Mouse (Mus musculus) bone marrow, adult 2 months (tissue): ENCODE results near the gene Sh3pxd2b. TPM values are rescaled to one million over a fixed set of nuclear protein-coding genes. Genes with fewer than 3 reads are reported as not detected.

Source experiments
- H3K27ac ChIP-seq: fragments of 200-500 bp; 2 replicates; pipeline ENCODE4 v1.5.1; 2012; ENCODE audit warnings: low read depth, mild to moderate bottlenecking, control low read depth, inconsistent platforms, low read length; ENCODE audit not compliant: control insufficient read depth, poor library complexity, insufficient read depth
- H3K4me1 ChIP-seq: fragments of 200-500 bp; 2 replicates; pipeline ENCODE4 v1.6.1; 2011; ENCODE audit warnings: low read length; ENCODE audit not compliant: control insufficient read depth, insufficient read depth
- H3K4me3 ChIP-seq: fragments of 200-500 bp; replicated peaks from 2 replicates; pipeline ENCODE3; 2011; ENCODE audit warnings: mild to moderate bottlenecking, low read depth, low read length, control low read depth; ENCODE audit not compliant: control insufficient read depth
- CTCF ChIP-seq: fragments of 200-500 bp; IDR thresholded peaks from 2 replicates; pipeline ENCODE4 v1.5.1; 2011; ENCODE audit warnings: low read length, control low read depth; ENCODE audit not compliant: control insufficient read depth, insufficient read depth
- POLR2A ChIP-seq: fragments of 200-500 bp; IDR thresholded peaks from 2 replicates; pipeline ENCODE4 v1.6.1; 2011; ENCODE audit warnings: low read depth, mild to moderate bottlenecking, control low read depth, low read length, borderline replicate concordance; ENCODE audit not compliant: control insufficient read depth
- WGBS: fragments of 180-500 bp; shearing (Covaris S2); methylation state at CpG from one replicate; pipeline ENCODE4 v1.1.7; 2018; 5-methylcytosine and 5-hydroxymethylcytosine counted together
- polyA plus RNA-seq: library from polyadenylated mRNA; stranded (reverse); fragments of >200 nt; gene quantifications from 2 replicates; pipeline ENCODE4 v1.2.4, GENCODE M21; 2011; ENCODE audit warnings: low replicate concordance; ENCODE audit not compliant: missing spikeins, insufficient read depth, insufficient read length

Gene Sh3pxd2b
- polyA plus RNA-seq, 1 experiment = 1.7 TPM

GRCm38 (mm10) chr11:32420001-32420400, 72.4 kb downstream of the Sh3pxd2b start:
- no peak overlapping the region for H3K27ac ChIP-seq
- no peak overlapping the region for H3K4me3 ChIP-seq
- H3K4me1 ChIP-seq = no peaks in the 10 kb centered on the region
- TF ChIP-seq POLR2A (no peak), CTCF (no peak)
- 79% methylated on average over 5 of the region's 5 CpGs for WGBS

GRCm38 (mm10) chr11:32423311-32423710, 75.7 kb downstream of the Sh3pxd2b start:
- Histone ChIP-seq H3K27ac (no peak overlapping the region), H3K4me1 (no peaks in the 10 kb centered on the region), H3K4me3 (no peak overlapping the region)
- 78% methylated on average over 12 of the region's 12 CpGs for WGBS
- no peak for TF ChIP-seq CTCF
- no peak for TF ChIP-seq POLR2A

- WGBS = 68% methylated on average over 4 of the region's 4 CpGs
- Histone ChIP-seq H3K4me3 (no peak overlapping the region), H3K27ac (no peak overlapping the region), H3K4me1 (no peaks in the 10 kb centered on the region)
- TF ChIP-seq CTCF (no peak), POLR2A (no peak)
Observed at GRCm38 (mm10) chr11:32424600-32424999, 77.0 kb downstream of the Sh3pxd2b start.

- 42% methylated on average over 10 of the region's 10 CpGs for WGBS
- Histone ChIP-seq H3K4me3 (no peak overlapping the region), H3K4me1 (no peaks in the 10 kb centered on the region), H3K27ac (no peak overlapping the region)
- TF ChIP-seq CTCF (no peak), POLR2A (no peak)
Observed at GRCm38 (mm10) chr11:32425043-32425658, 77.5 kb downstream of the Sh3pxd2b start.

GRCm38 (mm10) chr11:32427537-32427936, 79.9 kb downstream of the Sh3pxd2b start:
- no peaks in the 10 kb centered on the region for H3K4me1 ChIP-seq
- H3K4me3 ChIP-seq = no peak overlapping the region

GRCm38 (mm10) chr11:32435410-32436060, 87.9 kb downstream of the Sh3pxd2b start:
- TF ChIP-seq CTCF (no peak), POLR2A (no peak)
- Histone ChIP-seq H3K4me3 (no peak overlapping the region), H3K4me1 (no peaks in the 10 kb centered on the region), H3K27ac (no peak overlapping the region)
- WGBS = 76% methylated on average over 6 of the region's 6 CpGs

More at GRCm38 (mm10) chr11:32427537-32427936, 79.9 kb downstream of the Sh3pxd2b start:
- TF ChIP-seq POLR2A (no peak), CTCF (no peak)
- 49% methylated on average over 7 of the region's 7 CpGs for WGBS
- no peak overlapping the region for H3K27ac ChIP-seq

GRCm38 (mm10) chr11:32442576-32442975, 95.0 kb downstream of the Sh3pxd2b start:
- Histone ChIP-seq H3K4me1 (no peaks in the 10 kb centered on the region), H3K27ac (no peak overlapping the region), H3K4me3 (no peak overlapping the region)
- TF ChIP-seq CTCF = no peak
- no peak for TF ChIP-seq POLR2A
- 74% methylated on average over 3 of the region's 3 CpGs for WGBS

GRCm38 (mm10) chr11:32444266-32444665, 96.6 kb downstream of the Sh3pxd2b start:
- TF ChIP-seq CTCF = no peak
- no peak for TF ChIP-seq POLR2A
- WGBS = 39% methylated on average over 1 of the region's 1 CpGs
- H3K4me3 ChIP-seq = no peak overlapping the region
- H3K27ac ChIP-seq = no peak overlapping the region
- no peaks in the 10 kb centered on the region for H3K4me1 ChIP-seq
